Mouse (Mus musculus) monocyte, adult 2 months (primary cell): ENCODE data around the gene Gramd4.

Source experiments
- DNase-seq, 2 experiments: peaks; one replicate each; pipeline ENCODE4 v3.0.0; 2022; ENCODE audit warnings: low spot score in 2 of 2, low read depth in 1 of 2

Gramd4 gene

GRCm38 (mm10) chr15:86069011-86069791, 11.7 kb downstream of the Gramd4 start:
- DNase-seq, result no peak

DNA sequence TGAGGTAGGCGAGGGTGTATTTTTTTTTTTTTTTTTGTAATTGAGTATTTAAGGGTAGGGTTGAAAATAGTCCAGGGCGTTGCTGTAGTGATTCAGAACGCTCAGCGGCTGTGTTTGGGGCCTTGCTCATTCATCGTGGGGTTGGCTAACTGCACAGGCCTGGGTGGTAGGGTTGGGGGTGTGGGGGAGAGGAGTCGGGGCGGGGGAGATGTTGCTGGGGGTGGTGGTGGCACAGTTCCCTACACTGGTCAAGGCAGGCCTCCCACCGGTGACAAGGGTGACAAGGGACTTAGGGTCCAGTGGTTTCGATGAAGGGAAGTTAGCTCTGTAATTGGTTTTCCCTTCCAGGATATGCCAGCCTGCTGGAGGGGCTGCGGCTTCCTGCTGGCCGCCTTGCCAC, 12.9 kb downstream of the Gramd4 start:
- DNase-seq, result no peak

GRCm38 (mm10) chr15:86071166-86071565, 13.7 kb downstream of the Gramd4 start:
- DNase-seq, result no peak

DNA sequence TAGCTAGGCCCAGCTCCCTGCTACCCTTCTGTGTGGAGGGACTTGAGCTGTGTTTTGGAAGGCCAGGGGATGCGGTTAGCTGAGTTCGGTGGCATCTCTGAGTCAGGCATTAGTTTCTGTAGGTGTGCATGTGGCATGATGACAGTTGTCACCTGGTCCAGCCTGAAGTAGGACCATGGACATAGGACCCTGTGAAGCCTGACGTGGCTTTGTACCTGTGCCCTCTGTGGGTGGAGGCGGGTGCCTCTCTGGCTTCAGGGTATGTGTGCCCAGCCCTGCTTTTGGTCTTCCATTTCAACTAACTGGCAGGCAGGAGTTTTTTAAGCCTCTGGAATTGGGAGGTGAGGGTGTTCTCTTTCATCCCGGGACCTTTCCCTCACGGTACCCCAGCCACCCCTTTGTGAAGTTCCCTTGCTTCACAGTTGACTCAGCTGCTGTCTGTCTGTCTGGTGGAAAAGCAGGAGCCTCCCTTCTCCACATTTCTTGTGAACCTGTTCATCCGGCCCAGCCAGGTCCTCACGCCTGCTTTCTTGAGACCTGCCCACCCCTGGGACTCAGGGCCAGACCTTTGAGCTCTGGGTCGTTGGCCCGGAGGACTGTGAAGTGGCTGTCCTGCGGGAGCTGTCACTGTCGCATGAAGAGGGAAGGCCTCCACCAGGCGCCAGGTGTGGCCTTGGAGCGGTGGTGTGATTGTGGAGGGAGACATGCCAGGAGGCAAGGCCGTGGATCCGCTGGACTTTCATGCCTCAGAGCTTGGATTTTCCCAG, 16.9 kb downstream of the Gramd4 start:
- DNase-seq, result no peak

GRCm38 (mm10) chr15:86075305-86076047, 18.0 kb downstream of the Gramd4 start:
- DNase-seq, result no peak

GRCm38 (mm10) chr15:86076048-86076315, 18.5 kb downstream of the Gramd4 start:
- no peak for DNase-seq

- DNase-seq, result no peak
Observed at GRCm38 (mm10) chr15:86076378-86076777, 18.9 kb downstream of the Gramd4 start.

GRCm38 (mm10) chr15:86077934-86078333, 20.4 kb downstream of the Gramd4 start:
- no peak for DNase-seq

DNA sequence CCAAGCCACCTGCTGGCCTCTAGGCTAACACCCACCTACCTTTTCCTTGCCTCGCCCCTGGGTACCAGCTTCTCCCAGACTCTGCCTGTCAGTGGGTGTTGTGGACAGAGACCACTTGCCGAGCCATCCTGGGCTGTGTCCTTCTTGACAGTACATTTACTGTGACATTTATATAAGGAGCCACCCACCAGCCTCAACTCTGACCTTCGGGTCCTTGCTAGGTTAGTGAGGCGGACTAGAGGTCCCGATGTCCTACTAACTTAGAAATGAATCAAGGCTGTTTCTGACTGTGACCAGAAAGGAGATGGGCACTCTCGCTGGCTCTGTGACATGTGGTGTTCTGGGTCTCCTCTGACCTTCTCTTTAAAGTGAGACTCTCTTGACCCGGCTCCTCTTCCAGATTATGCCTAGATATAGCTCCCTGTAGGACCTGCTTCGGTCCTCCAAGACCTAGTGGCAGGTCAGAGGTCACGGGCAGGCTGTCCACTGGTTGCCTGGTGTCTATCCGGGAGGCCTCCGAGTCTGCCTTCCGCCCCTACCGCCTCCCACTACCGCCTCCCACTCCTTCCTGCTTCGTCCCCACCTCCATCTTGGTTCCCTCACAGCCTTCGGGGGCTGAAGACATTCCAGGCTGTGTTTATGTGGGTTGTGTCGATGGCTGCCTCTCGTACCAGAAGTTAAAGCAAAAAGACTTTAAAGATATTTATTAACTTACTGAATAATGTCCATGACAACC, 21.2 kb downstream of the Gramd4 start:
- DNase-seq, result no peak

- no peak for DNase-seq
Observed at GRCm38 (mm10) chr15:86079467-86079866, 22.0 kb downstream of the Gramd4 start.

- no peak for DNase-seq
Observed at GRCm38 (mm10) chr15:86079876-86080275, 22.4 kb downstream of the Gramd4 start.

DNA sequence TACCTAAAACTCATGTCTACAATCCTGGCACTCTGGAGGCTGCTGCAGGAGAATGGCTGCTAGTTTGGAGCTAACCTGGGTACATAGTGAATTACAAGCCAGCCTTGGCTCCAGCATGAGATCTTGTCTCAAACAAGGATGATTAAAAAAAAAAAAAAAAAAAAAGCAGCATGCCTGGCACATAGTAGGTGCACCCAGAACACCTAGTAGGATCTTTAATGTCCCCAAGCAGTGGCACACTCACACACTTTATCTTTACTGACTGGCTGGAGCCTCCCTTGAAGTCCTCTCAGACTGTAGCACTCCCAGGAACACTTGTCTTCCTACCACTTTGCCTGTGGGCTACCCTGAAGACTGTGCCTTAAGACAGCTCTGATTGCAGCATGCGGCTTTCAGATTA, 22.9 kb downstream of the Gramd4 start:
- no peak for DNase-seq

DNA sequence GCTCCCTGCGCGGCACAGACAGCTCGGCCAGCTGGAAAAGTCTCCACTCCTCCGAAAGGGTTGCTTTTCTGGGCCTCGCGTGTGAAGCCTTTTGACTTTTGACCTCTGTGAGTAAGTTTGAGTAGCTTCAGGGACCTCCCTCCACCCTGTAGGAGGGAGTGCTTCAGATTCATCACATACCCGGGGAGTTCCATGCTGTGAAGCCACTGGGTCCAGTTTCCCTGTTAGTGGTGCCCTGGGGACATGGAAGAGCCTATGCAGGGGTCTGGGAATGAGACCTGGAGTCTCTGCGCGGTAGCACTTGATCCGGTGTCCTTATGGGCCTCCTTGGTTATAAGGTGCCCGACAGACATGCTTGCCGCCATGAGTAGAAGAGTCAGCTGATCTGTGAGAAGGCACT, 24.2 kb downstream of the Gramd4 start:
- DNase-seq, result no peak

- no peak for DNase-seq
Observed at GRCm38 (mm10) chr15:86082551-86082961, 25.1 kb downstream of the Gramd4 start.

- no peak for DNase-seq
Observed at GRCm38 (mm10) chr15:86083261-86083741, 25.8 kb downstream of the Gramd4 start.

DNA sequence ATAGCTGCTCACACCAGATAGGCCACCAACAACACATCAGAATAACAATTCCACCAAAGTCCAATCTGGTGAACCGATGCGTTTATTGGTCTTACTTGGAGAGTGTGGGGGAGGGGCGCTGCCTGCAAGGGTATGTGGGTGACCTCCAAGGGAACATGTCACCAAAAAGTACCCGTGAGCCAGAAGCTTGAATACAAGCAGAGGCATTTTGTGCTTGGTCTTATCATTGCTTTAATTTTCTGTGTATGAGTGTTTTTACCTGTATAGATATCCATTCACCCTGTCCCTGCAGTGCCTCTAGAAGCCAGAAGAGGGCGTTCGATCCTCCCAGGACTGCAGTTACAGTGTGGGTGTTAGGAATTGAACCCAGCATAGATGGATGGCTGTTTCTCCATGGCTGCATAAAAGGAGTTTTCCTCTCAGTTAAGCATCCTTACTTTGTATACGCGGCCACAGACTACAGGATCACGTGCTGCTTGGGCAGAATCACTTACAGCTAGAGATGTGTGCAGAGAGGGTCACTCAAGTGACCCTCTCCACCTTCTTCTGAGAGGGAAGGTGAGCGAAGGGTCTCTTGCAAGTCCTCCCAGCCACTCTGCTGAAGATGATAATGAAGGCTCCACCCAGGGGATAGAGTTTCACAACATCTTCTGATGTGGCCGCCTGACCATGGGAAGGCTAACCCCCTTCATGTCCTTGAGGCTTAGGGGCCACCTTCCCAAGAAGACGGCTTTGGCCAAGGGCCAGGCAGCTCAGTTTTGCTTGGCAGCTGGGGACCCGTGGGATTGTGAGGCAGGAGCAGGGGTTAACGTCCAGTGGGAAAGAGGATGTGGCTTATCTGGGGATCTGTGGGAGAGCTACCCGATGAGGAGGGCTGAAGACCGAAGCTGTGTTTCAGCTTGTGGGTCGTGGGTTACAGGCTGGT, 28.1 kb downstream of the Gramd4 start:
- DNase-seq, result no peak

DNA sequence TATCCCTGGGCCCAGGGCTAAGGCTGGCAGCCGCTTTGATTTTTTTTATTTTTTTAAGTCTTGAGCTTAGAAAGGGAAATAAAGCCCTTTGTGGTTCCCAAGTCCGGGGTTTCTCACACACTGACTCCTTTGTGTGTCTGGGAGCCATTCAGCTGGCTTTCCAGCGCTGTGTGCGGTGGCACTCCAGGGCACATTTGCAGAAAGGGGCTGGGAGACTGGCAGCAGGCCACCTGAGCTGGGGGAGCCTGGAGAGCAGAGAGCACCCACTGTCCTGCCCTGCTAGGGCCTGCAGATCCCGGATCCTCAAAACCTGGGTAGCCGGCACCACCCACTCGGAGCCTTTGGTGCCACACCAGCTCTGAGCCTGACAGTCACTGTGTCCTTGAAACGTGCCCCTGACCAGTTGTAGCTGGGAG, 28.8 kb downstream of the Gramd4 start:
- DNase-seq, result no peak

DNA sequence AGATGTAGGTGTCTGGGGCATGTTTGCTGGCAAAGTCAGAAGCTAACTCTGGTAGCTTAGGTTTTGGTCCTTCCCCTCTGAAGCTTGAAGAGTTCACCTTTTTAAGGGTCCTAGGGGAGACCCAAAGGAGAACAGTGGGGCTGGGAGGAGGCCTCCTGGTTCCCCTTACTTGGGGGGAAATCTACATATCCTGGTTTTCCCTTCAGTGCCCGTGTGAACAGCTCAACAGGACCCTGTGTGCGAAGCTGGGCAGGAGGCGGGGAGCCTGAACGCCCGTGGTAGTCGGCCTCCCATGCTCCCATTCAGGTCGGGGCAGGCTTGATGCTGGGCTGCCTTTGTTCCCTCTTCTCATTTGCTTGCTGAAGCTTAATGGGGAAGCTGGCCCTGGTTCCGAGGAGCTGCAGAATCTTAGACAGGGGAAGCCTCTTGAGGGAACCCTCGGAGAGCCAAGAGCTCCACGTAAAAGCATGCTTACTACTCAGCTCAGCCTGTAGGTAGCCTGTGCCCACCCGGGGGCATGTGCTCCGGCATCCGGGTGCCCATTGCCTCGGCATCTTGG, 30.2 kb downstream of the Gramd4 start:
- DNase-seq, result no peak

DNA sequence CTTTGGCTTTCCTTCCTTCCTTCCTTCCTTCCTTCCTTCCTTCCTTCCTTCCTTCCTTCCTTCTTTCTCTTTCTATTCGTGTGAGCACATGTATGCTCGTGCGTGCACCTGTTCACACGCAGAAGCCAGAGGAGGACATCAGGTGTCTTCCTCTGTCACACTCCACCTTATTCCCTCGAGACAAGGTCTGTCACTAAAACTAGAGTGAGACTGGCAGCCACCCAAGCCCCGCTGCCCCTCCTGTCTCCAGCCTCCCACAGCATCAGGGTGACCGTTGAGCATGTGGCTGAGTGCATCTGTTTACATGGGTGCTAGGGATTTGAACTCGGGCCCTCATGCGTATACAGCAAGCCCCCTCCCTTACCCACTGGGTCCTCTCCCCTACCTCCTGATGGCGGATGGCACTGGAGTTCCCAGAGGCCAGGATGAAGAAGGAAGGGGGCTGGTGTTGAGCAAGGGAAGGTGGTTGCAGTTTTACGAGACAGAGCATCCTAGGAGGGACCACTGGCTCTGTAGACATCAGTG, 30.8 kb downstream of the Gramd4 start:
- no peak for DNase-seq
